Mouse (Mus musculus) intestine, postnatal 0 days (tissue): ENCODE measurements at regions not wholly inside any gene's neighbourhood (a gene's known extent, or its start where the extent isn't known, plus 50 kb on each side); places are given as distances from the start of the nearest gene placed in this dataset.

Source experiments
- ATAC-seq: fragments of 200-750 bp; cut with Nextera tagmentation; 2 replicates; pipeline ENCODE4 v1.8.0; 2017; ENCODE audit warnings: mild to moderate bottlenecking, moderate TSS enrichment, moderate library complexity
- H3K27ac ChIP-seq: fragments of 300-500 bp; sonication (generic); 2 replicates; pipeline ENCODE4 v1.5.1; 2014; ENCODE audit warnings: mild to moderate bottlenecking, low read depth, low read length, moderate library complexity
- H3K27me3 ChIP-seq: fragments of 300-500 bp; sonication (generic); replicated peaks from 2 replicates; pipeline ENCODE4 v1.6.1; 2014; ENCODE audit warnings: low read length, mixed read lengths; ENCODE audit not compliant: control insufficient read depth, insufficient read depth
- H3K36me3 ChIP-seq: fragments of 300-500 bp; sonication (generic); 2 replicates; pipeline ENCODE4 v1.6.1; 2014; ENCODE audit warnings: mild to moderate bottlenecking, moderate library complexity; ENCODE audit not compliant: control insufficient read depth, insufficient read depth
- H3K4me1 ChIP-seq: fragments of 300-500 bp; sonication (generic); replicated peaks from 2 replicates; pipeline ENCODE4 v1.6.1; 2014; ENCODE audit warnings: antibody characterized with exemption, low read length, mixed read lengths; ENCODE audit not compliant: control insufficient read depth, insufficient read depth
- H3K4me2 ChIP-seq: fragments of 300-500 bp; sonication (generic); replicated peaks from 2 replicates; pipeline ENCODE4 v1.6.1; 2014; ENCODE audit warnings: low read depth, mild to moderate bottlenecking, moderate library complexity
- H3K4me3 ChIP-seq: fragments of 300-500 bp; sonication (generic); 2 replicates; pipeline ENCODE4 v1.5.1; 2014; ENCODE audit warnings: low read depth, low read length
- H3K9ac ChIP-seq: fragments of 300-500 bp; sonication (generic); 2 replicates; pipeline ENCODE4 v1.6.1; 2014; ENCODE audit warnings: mild to moderate bottlenecking, low read depth, low read length
- H3K9me3 ChIP-seq: fragments of 300-500 bp; sonication (generic); 2 replicates; pipeline ENCODE4 v1.6.1; 2016; ENCODE audit warnings: mixed run types; ENCODE audit not compliant: control insufficient read depth
- CTCF ChIP-seq: sonication (generic); IDR thresholded peaks from 2 replicates; pipeline ENCODE4 v1.5.1; 2016; ENCODE audit warnings: low read depth, mild to moderate bottlenecking, control low read depth, antibody characterized with exemption, moderate library complexity
- WGBS: fragments of 180-500 bp; shearing (Covaris S2); extraction: QIAGEN DNeasy Blood & Tissue Kit; methylation state at CpG from one replicate; pipeline ENCODE4 v1.1.7; 2014; 5-methylcytosine and 5-hydroxymethylcytosine counted together

GRCm38 (mm10) chr3:39195102-39195501 is 308.4 kb downstream of the Fat4 start:
- TF ChIP-seq CTCF = no peak
- H3K4me2 ChIP-seq = no peak overlapping the region
- no peak overlapping the region for H3K4me3 ChIP-seq
- no peak overlapping the region for H3K27ac ChIP-seq
- H3K9me3 ChIP-seq = no peaks in the 10 kb centered on the region
- no peak overlapping the region for H3K9ac ChIP-seq
- no peaks in the 10 kb centered on the region for H3K4me1 ChIP-seq
- no peaks in the 10 kb centered on the region for H3K27me3 ChIP-seq
- H3K36me3 ChIP-seq = no peaks in the 10 kb centered on the region
- WGBS = 86% methylated on average over 6 of the region's 6 CpGs
- ATAC-seq = no peak

- Histone ChIP-seq H3K9ac (no peak overlapping the region), H3K36me3 (no peaks in the 10 kb centered on the region), H3K4me3 (no peak overlapping the region), H3K4me2 (no peak overlapping the region), H3K9me3 (no peaks in the 10 kb centered on the region), H3K27me3 (no peaks in the 10 kb centered on the region), H3K27ac (no peak overlapping the region), H3K4me1 (no peaks in the 10 kb centered on the region)
- 75% methylated on average over 7 of the region's 7 CpGs for WGBS
- no peak for ATAC-seq
- no peak for TF ChIP-seq CTCF
Observed at GRCm38 (mm10) chr3:39202662-39203061, 315.9 kb downstream of the Fat4 start.

GRCm38 (mm10) chr3:39208651-39209050 is 321.9 kb downstream of the Fat4 start:
- ATAC-seq = no peak
- WGBS = 88% methylated on average over 1 of the region's 1 CpGs
- no peaks in the 10 kb centered on the region for H3K36me3 ChIP-seq
- no peaks in the 10 kb centered on the region for H3K27me3 ChIP-seq
- no peak overlapping the region for H3K4me2 ChIP-seq
- no peak for TF ChIP-seq CTCF
- no peak overlapping the region for H3K4me3 ChIP-seq
- H3K27ac ChIP-seq = no peak overlapping the region
- H3K9ac ChIP-seq = no peak overlapping the region
- no peaks in the 10 kb centered on the region for H3K4me1 ChIP-seq
- H3K9me3 ChIP-seq = no peaks in the 10 kb centered on the region

- ATAC-seq = no peak
- no peak overlapping the region for H3K27ac ChIP-seq
- no peak overlapping the region for H3K4me3 ChIP-seq
- H3K4me1 ChIP-seq = no peaks in the 10 kb centered on the region
- no peaks in the 10 kb centered on the region for H3K9me3 ChIP-seq
- WGBS = 83% methylated on average over 8 of the region's 8 CpGs
- H3K36me3 ChIP-seq = no peaks in the 10 kb centered on the region
- no peak overlapping the region for H3K4me2 ChIP-seq
- H3K9ac ChIP-seq = no peak overlapping the region
- no peak for TF ChIP-seq CTCF
- no peaks in the 10 kb centered on the region for H3K27me3 ChIP-seq
Observed at GRCm38 (mm10) chr3:39209382-39210165, 322.8 kb downstream of the Fat4 start.

GRCm38 (mm10) chr3:39211670-39212069 is 324.9 kb downstream of the Fat4 start:
- no peak for TF ChIP-seq CTCF
- H3K4me1 ChIP-seq = no peaks in the 10 kb centered on the region
- H3K4me2 ChIP-seq = no peak overlapping the region
- H3K27me3 ChIP-seq = no peaks in the 10 kb centered on the region
- no peak overlapping the region for H3K4me3 ChIP-seq
- no peak overlapping the region for H3K27ac ChIP-seq
- H3K9ac ChIP-seq = no peak overlapping the region
- H3K36me3 ChIP-seq = no peaks in the 10 kb centered on the region
- no peak for ATAC-seq
- whole genome bisulfite sequencing = 64% methylated on average over 5 of the region's 5 CpGs
- no peaks in the 10 kb centered on the region for H3K9me3 ChIP-seq

GRCm38 (mm10) chr3:39220011-39220706 is 333.4 kb downstream of the Fat4 start:
- Histone ChIP-seq H3K27ac (no peak overlapping the region), H3K4me1 (no peaks in the 10 kb centered on the region), H3K4me3 (no peak overlapping the region), H3K36me3 (no peaks in the 10 kb centered on the region), H3K9ac (no peak overlapping the region), H3K27me3 (no peaks in the 10 kb centered on the region), H3K9me3 (no peaks in the 10 kb centered on the region), H3K4me2 (no peak overlapping the region)
- 53% methylated on average over 10 of the region's 10 CpGs for WGBS
- no peak for ATAC-seq
- no peak for TF ChIP-seq CTCF
